Mouse (Mus musculus) intestine, postnatal 0 days (tissue): ENCODE data around the gene Smarcd1. TPM values are rescaled to one million over a fixed set of nuclear protein-coding genes. Genes with fewer than 3 reads are reported as not detected.

Experiments used
- ATAC-seq: fragments of 200-750 bp; cut with Nextera tagmentation; 2 replicates; pipeline ENCODE4 v1.8.0; 2017; ENCODE audit warnings: mild to moderate bottlenecking, moderate TSS enrichment, moderate library complexity
- H3K27ac ChIP-seq: fragments of 300-500 bp; sonication (generic); 2 replicates; pipeline ENCODE4 v1.5.1; 2014; ENCODE audit warnings: mild to moderate bottlenecking, low read depth, low read length, moderate library complexity
- H3K27me3 ChIP-seq: fragments of 300-500 bp; sonication (generic); replicated peaks from 2 replicates; pipeline ENCODE4 v1.6.1; 2014; ENCODE audit warnings: low read length, mixed read lengths; ENCODE audit not compliant: control insufficient read depth, insufficient read depth
- H3K36me3 ChIP-seq: fragments of 300-500 bp; sonication (generic); 2 replicates; pipeline ENCODE4 v1.6.1; 2014; ENCODE audit warnings: mild to moderate bottlenecking, moderate library complexity; ENCODE audit not compliant: control insufficient read depth, insufficient read depth
- H3K4me1 ChIP-seq: fragments of 300-500 bp; sonication (generic); replicated peaks from 2 replicates; pipeline ENCODE4 v1.6.1; 2014; ENCODE audit warnings: antibody characterized with exemption, low read length, mixed read lengths; ENCODE audit not compliant: control insufficient read depth, insufficient read depth
- H3K4me2 ChIP-seq: fragments of 300-500 bp; sonication (generic); replicated peaks from 2 replicates; pipeline ENCODE4 v1.6.1; 2014; ENCODE audit warnings: low read depth, mild to moderate bottlenecking, moderate library complexity
- H3K4me3 ChIP-seq: fragments of 300-500 bp; sonication (generic); 2 replicates; pipeline ENCODE4 v1.5.1; 2014; ENCODE audit warnings: low read depth, low read length
- H3K9ac ChIP-seq: fragments of 300-500 bp; sonication (generic); 2 replicates; pipeline ENCODE4 v1.6.1; 2014; ENCODE audit warnings: mild to moderate bottlenecking, low read depth, low read length
- H3K9me3 ChIP-seq: fragments of 300-500 bp; sonication (generic); 2 replicates; pipeline ENCODE4 v1.6.1; 2016; ENCODE audit warnings: mixed run types; ENCODE audit not compliant: control insufficient read depth
- CTCF ChIP-seq: sonication (generic); IDR thresholded peaks from 2 replicates; pipeline ENCODE4 v1.5.1; 2016; ENCODE audit warnings: low read depth, mild to moderate bottlenecking, control low read depth, antibody characterized with exemption, moderate library complexity
- WGBS: fragments of 180-500 bp; shearing (Covaris S2); extraction: QIAGEN DNeasy Blood & Tissue Kit; methylation state at CpG from one replicate; pipeline ENCODE4 v1.1.7; 2014; 5-methylcytosine and 5-hydroxymethylcytosine counted together
- polyA plus RNA-seq: library from polyadenylated mRNA; unstranded; fragments of >200 nt; fragmentation: Nextera tagmentation; extraction: Ambion mirVana; gene quantifications from 2 replicates; pipeline ENCODE4 v1.2.1, GENCODE M21; 2015

The Smarcd1 gene
- polyA plus RNA-seq, 1 experiment from 2014 or later, result 13.2 TPM

DNA sequence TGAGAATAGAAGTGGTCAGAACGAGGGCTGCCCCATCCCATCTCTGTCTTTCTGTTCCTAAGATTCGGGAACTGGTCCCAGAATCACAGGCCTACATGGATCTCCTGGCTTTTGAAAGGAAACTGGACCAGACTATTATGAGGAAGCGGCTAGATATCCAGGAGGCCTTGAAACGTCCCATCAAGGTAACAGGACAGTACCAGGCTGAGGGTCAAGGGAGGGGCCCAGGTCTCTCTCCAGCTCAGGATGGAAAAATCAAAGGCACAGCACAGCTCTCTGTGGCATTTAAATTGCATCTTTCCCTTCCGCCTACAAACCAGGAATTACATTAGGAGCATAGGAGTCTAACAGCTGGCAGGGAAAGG, 1.7 kb downstream of the Smarcd1 start:
- WGBS, result 65% methylated on average over 5 of the region's 5 CpGs
- no peak for TF ChIP-seq CTCF
- H3K9me3 ChIP-seq, result no peaks in the 10 kb centered on the region
- ATAC-seq, result no peak
- H3K4me2 ChIP-seq, result peak overlapping the region; percentile 48
- no peak overlapping the region for H3K9ac ChIP-seq
- H3K4me1 ChIP-seq, result peaks cover 3% of the 10 kb centered on the region
- H3K27me3 ChIP-seq, result no peaks in the 10 kb centered on the region
- peak overlapping the region; percentile 35; the same call in 1 of the 2 replicates for H3K27ac ChIP-seq
- peaks cover 35% of the 10 kb centered on the region for H3K36me3 ChIP-seq
- H3K4me3 ChIP-seq, result no peak overlapping the region

- 43% methylated on average over 23 of the region's 23 CpGs for WGBS
- peaks cover 3% of the 10 kb centered on the region for H3K4me1 ChIP-seq
- H3K4me3 ChIP-seq, result no peak overlapping the region
- H3K27me3 ChIP-seq, result no peaks in the 10 kb centered on the region
- H3K27ac ChIP-seq, result peak overlapping the region; percentile 50
- no peak for ATAC-seq
- no peak overlapping the region for H3K9ac ChIP-seq
- peaks cover 40% of the 10 kb centered on the region for H3K36me3 ChIP-seq
- no peaks in the 10 kb centered on the region for H3K9me3 ChIP-seq
- H3K4me2 ChIP-seq, result peak overlapping the region; percentile 48
- no peak for TF ChIP-seq CTCF
Measured at GRCm38 (mm10) chr15:99704041-99704681, 2.2 kb downstream of the Smarcd1 start.

DNA sequence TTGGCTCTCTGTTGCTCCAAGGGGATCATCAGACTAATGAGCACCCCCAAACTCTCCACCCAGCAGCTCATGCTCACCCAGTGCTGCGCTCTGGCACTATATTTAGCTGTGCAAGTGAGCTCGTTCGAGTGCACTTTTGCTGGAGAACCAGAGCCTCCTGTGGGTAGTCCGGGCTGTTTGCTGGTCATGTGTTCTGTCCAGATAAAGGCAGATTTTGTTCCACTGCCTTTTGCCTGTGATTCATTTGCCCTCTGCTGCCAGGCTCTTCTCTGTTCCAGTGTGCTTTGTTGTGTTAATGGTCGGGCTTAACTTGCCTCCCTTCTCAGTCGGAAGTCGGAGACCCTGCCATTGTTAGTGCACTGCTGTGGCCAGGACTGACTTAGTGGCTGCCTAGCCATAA, 3.0 kb downstream of the Smarcd1 start:
- Histone ChIP-seq H3K9ac (no peak overlapping the region), H3K27me3 (no peaks in the 10 kb centered on the region), H3K27ac (peak overlapping the region; percentile 50; the same call in 1 of the 2 replicates), H3K4me2 (peak overlapping the region; percentile 48), H3K36me3 (peaks cover 47% of the 10 kb centered on the region), H3K9me3 (no peaks in the 10 kb centered on the region), H3K4me3 (no peak overlapping the region), H3K4me1 (peaks cover 3% of the 10 kb centered on the region; the same call in 1 of the 2 replicates)
- no peak for ATAC-seq
- no peak for TF ChIP-seq CTCF
- 76% methylated on average over 7 of the region's 7 CpGs for WGBS

GRCm38 (mm10) chr15:99705440-99706048, 3.6 kb downstream of the Smarcd1 start, which contains the start of gene Gm17349:
TSS of gene Gm17349 (minus strand) at chr15:99705490.
- peak; percentile 87 for TF ChIP-seq CTCF
- WGBS, result 71% methylated on average over 10 of the region's 11 CpGs
- Histone ChIP-seq H3K4me2 (peak within 1 kb of the TSS; percentile 48), H3K4me3 (no peak within 1 kb of the TSS), H3K9ac (no peak within 1 kb of the TSS), H3K36me3 (peaks cover 53% of the 10 kb centered on the region), H3K9me3 (no peaks in the 10 kb centered on the region), H3K27ac (peak within 1 kb of the TSS; percentile 50), H3K27me3 (no peaks in the 10 kb centered on the region), H3K4me1 (peaks cover 3% of the 10 kb centered on the region; the same call in 1 of the 2 replicates)
- no peak for ATAC-seq

DNA sequence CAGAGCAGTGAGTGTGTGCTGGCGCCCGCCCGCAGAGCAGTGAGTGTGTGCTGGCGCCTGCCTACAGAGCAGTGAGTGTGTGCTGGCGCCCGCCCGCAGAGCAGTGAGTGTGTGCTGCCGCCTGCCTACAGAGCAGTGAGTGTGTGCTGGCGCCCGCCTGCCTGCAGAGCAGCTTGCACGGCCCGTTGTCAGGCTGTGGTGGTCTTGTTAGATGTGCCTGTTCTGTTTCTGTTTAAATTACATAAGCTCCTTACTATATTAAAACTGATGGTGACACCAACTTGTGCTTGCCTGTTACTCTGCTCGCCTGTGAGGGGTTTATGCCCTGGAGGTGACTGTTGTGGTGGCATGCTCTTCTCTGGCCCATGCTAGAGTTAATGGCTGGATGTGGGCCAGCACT, 6.2 kb downstream of the Smarcd1 start:
- no peak overlapping the region for H3K4me3 ChIP-seq
- H3K9ac ChIP-seq, result no peak overlapping the region
- no peak for TF ChIP-seq CTCF
- peaks cover 79% of the 10 kb centered on the region for H3K36me3 ChIP-seq
- ATAC-seq, result no peak
- no peak overlapping the region for H3K4me2 ChIP-seq
- H3K4me1 ChIP-seq, result 0 out of 2 replicates have a peak, but pooled peaks cover under 1% of the 10 kb centered on the region
- no peaks in the 10 kb centered on the region for H3K9me3 ChIP-seq
- no peak overlapping the region for H3K27ac ChIP-seq
- WGBS, result 98% methylated on average over 13 of the region's 13 CpGs
- H3K27me3 ChIP-seq, result no peaks in the 10 kb centered on the region

GRCm38 (mm10) chr15:99710221-99711190, 8.6 kb downstream of the Smarcd1 start:
- H3K9ac ChIP-seq, result no peak overlapping the region
- peaks cover 78% of the 10 kb centered on the region for H3K36me3 ChIP-seq
- H3K4me2 ChIP-seq, result no peak overlapping the region
- no peak for ATAC-seq
- TF ChIP-seq CTCF, result no peak
- H3K4me3 ChIP-seq, result no peak overlapping the region
- H3K27ac ChIP-seq, result no peak overlapping the region; the same call in 1 of the 2 replicates
- no peaks in the 10 kb centered on the region for H3K9me3 ChIP-seq
- no peaks in the 10 kb centered on the region for H3K27me3 ChIP-seq
- H3K4me1 ChIP-seq, result no peaks in the 10 kb centered on the region
- WGBS, result 86% methylated on average over 10 of the region's 10 CpGs
